Mouse (Mus musculus): ENCODE measurements around the gene Cdhr1.

The Cdhr1 gene

DNA sequence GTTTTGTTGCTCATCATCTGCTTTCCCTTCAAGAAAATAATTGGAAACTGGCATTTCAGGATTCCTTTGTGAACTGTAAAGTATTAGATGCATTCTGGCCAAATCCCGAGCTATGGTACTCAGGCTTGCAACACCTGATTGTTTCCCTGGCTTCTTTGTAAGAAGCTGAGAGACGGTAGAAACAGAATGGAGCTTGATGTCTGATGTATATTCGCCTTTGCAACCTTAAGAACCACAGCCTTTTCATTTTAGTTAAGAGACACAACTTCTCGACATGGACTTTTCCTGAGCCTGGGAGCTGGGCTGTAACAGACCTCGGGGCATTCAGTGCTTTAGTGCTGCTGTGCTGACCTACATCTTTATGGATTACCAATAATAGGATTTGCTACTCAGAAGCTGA, 30.5 kb downstream of the Cdhr1 start, which contains the start of gene Lrit2:
Lrit2 (plus strand) TSS at position 301 of the 400 bp plus-strand sequence.
- DNase-seq, result no peak

DNA sequence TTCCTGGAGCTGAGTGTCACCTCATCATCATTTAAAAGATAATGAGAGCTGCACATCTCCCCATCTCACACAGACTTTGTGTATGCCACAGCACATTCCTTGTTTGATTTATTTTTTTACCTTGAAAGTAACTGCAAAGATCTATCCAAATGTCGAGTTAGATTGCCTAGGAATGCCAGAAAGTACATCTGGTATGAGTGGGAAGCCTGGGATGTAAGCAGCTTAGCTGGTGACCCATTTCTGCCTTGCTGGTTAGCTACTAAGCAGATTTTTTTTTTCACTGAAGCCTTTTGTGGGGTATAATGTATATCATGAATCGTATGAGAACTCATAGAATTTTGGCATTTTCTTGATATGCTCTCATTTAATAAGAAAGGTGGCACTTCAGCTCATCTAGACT, 31.5 kb downstream of the Cdhr1 start:
- DNase-seq, result no peak

DNA sequence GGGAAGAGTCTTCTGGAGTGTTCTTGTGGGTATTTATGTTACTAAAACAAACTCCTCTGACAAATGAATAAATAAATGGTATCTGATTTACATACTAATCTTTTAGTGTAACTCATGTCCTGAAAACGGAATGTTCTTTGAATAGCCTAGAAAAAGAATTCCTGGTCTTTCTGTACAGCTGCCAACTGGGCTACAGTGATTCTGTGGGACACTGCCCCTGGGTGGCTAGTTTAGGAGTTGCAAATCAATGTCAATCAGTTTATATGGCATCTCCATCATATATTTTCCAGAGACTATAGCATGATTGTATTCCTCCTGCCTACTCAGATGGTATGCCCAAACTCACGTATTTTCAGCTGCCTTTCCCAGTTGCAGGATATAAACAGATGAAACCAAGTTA, 33.3 kb downstream of the Cdhr1 start:
- no peak for DNase-seq

DNA sequence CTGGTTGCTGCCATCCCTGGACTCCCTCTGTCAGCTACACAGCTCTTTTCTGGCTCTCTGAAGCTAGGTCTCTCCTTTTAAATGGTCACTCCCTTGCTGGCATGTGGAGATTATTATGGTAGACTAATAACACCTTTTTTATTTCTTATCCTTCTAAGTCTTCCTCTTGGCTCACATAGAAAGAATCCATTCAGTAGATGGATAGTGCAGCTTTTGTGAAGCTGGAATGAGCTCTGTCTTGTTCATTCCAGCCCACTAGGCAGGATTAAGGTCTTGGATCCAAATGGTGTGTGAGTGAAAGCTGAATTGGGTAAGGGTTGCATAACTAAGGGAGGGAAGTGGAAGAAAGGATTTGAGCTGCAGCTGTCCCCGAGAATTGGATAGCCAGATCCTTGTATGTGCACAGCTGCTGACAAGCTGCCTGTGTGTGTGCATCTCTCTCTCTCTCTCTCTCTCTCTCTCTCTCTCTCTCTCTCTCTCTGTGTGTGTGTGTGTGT, 49.2 kb downstream of the Cdhr1 start, which contains the start of gene Rgr:
Rgr (minus strand) TSS at position 51 of the 497 bp plus-strand sequence.
- no peak for DNase-seq

DNA sequence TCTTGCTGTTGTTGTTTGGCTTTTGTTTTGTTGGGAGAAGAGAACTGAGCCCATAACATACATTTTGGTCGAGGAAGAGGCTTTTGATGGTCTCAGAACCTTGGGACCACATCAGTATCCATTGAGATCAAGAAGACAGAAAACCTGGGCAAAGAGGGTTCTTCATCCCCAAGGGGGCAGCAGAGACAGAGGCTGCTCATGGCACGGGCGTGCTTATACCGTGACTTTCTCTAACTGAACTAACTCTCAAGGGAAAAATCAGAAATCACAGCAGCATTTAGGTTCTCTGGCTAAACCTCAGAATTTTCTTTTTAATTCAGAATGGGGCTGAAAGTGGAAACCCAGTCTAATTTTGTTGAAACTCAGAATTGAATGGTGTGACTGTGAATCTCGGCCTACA, 63.7 kb downstream of the Cdhr1 start:
- DNase-seq, result no peak

DNA sequence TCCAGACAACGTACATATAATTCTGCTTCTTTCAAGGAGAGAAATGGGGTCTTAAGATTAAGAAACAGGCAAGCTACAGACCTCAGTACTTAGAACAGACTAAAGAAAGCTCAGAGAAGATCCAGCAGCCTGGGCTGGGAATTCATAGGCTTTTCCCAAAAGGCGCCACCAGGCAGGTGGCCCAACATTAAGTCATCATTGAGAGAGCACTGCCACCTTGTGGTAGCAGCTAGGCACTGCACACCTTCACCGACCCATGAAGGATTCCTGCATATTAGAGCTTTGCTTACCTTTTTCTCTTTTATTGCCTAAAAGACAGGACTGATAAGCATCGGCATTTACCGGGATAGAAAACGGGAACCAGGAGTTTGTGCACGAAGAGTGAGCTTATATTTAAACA, 64.9 kb downstream of the Cdhr1 start:
- peak; percentile 83 to 88 for DNase-seq

DNA sequence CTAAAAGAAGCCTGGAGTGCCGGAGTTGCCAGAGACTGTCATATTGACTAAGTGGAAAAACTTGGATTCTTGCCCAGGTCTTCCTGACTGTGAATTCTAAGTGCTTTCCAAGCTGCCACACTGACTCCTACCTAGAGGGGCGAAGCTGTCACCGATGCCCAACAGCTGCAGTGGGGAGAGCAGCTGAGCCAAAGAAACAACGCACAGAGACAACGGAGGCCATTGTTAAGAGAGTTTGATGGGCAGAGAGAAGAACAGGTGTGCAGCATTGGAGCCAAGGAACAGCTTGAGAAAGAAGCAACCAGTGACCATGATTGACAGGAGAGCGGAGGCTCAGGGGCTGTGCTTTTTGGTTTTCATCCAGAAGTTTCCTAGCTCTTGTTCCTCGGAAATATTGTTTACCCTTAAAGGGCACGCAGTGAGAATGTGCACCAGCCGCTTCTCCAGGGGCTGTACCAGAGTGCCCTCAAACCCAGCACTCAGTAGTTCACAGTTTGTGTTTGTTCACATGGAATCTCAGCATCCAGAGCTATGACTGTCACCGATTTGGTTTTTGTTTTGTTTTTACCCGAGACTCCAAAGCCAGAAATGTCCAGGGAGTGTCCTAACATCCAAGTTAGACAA, 65.6 kb downstream of the Cdhr1 start:
- peak in 1 of 2 experiments; percentile 18 for DNase-seq

DNA sequence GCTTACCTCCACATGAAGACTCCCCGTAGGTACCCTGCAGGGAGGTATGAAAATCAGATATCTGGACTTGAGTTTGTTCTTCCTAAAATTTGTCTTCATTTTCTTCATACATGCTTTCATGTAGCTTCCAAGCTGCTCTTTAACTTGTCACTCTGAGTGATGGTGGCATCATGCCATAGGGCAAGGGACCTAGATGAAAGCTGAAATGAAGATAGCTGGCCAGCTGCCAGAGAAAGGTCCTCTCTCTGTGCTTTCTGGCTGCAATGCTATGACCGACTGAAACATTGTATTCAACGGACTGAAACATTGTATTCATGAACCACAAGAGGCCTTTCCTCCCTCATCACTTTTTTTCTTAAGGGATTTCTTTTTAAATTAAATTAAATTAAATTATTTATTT, 69.6 kb downstream of the Cdhr1 start:
- DNase-seq, result peak in 1 of 2 experiments; percentile 23

DNA sequence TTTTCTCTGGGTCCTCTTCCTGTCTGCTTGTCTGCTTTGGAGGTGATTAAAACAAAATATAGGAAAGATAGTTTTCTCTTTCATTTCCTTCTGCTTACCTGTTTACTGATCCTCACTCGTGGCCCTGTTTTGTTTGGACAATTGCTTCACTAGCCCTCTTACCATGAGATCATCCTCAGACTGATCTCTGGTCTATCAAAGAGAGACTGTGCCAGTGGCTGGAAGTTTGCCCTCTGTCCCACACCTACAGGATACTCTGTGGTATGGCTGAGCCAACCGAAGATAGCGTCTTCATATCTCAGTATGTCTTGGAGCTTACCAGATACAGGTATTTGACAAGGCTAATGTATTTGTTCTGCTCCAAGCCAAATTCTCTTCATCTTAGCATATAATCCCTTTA, 70.2 kb downstream of the Cdhr1 start:
- DNase-seq, result no peak
